ENCODE assay signal across 20 mouse cellular contexts in the genomic region with DNA sequence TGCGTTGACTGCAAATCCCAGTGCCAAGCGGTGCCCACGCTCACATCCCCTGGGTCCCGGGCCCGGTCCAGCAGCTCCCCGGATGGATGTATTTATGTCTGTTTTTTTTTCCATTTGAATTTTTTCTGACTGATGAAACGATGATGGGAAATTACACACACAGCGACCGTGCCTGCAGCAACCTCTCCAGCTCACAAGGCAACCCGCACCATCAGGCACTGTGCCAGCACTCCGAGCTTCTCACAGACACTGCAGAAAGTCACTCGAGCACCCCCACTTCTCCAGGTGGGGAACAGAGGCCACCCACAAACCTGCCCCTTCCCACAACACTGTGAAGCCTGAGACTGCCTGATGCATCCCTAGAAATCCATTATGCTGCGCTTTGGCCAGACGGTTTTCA. TPM values are rescaled to one million over a fixed set of nuclear protein-coding genes. Genes with fewer than 3 reads are reported as not detected.
DNase-seq lines count a peak whose midpoint lies in the region; ATAC-seq lines count a peak whose summit lies in the region.
"Had no signal": no experiment of that assay in that cellular context is flagged by ENCODE, and none has a peak within 500 bp of the region (broad histone marks: within the 10 kb centered on the region; RNA-seq: fewer than 3 reads in every experiment).

No protein-coding gene starts in this region.

- H3K27ac ChIP-seq in hindbrain, embryonic 15.5 days (replicated peaks) = 0 out of 2 replicates have a peak overlapping the region, but pooled peaks have one; percentile 12
- H3K27ac ChIP-seq in hindbrain, embryonic 16.5 days (ENCODE audit: low read depth, low read length) = no peak overlapping the region
- H3K27ac ChIP-seq: forebrain, embryonic 15.5 days; limb, embryonic 13.5 days; midbrain, embryonic 12.5 days; neural tube, embryonic 15.5 days; stomach, postnatal 0 days had no signal

- 46% methylated on average over 14 of the region's 14 CpGs for WGBS in hindbrain, embryonic 15.5 days
- 52% methylated on average over 14 of the region's 14 CpGs for WGBS in hindbrain, embryonic 16.5 days

- DNase-seq in testis, postnatal 10 days (ENCODE audit: low spot score) = peak; percentile 56
- no peak for DNase-seq in testis, postnatal 14 days (ENCODE audit: low spot score)
- DNase-seq in cerebellum, adult 9-11 months = peak; percentile 66
- DNase-seq in layer of hippocampus, adult 9-10 months (ENCODE audit: low spot score) = no peak
- DNase-seq in kidney, postnatal 4 days = no peak
- DNase-seq: adrenal gland, adult 2 months; gastrocnemius, postnatal 14 days; heart, postnatal 10 days; kidney, adult 9 months; lung, postnatal 14 days; retina, postnatal 1 day had no signal

- H3K4me1 ChIP-seq in hindbrain, embryonic 15.5 days (replicated peaks) = peaks cover 34% of the 10 kb centered on the region
- H3K4me1 ChIP-seq in hindbrain, embryonic 16.5 days (ENCODE audit: control insufficient read depth, insufficient read depth, low read depth, low read length) = peaks cover 18% of the 10 kb centered on the region

- no peak overlapping the region for H3K9ac ChIP-seq in hindbrain, embryonic 15.5 days
- H3K9ac ChIP-seq in hindbrain, embryonic 16.5 days (ENCODE audit: low read depth, low read length) = no peak overlapping the region
- H3K9ac ChIP-seq: forebrain, embryonic 15.5 days; limb, embryonic 13.5 days; midbrain, embryonic 12.5 days; neural tube, embryonic 15.5 days had no signal

- ATAC-seq in hindbrain, embryonic 15.5 days (ENCODE audit: low FRiP score, low read depth) = no peak
- no peak for ATAC-seq in hindbrain, embryonic 16.5 days
- ATAC-seq: forebrain, embryonic 15.5 days had no signal

- no peaks in the 10 kb centered on the region for H3K36me3 ChIP-seq in hindbrain, embryonic 15.5 days
- no peaks in the 10 kb centered on the region for H3K36me3 ChIP-seq in hindbrain, embryonic 16.5 days (ENCODE audit: control insufficient read depth, insufficient read depth, low read length)
- H3K36me3 ChIP-seq: forebrain, embryonic 15.5 days; limb, embryonic 13.5 days; midbrain, embryonic 12.5 days; neural tube, embryonic 15.5 days had no signal

- no peak overlapping the region for H3K4me3 ChIP-seq in hindbrain, embryonic 15.5 days
- H3K4me3 ChIP-seq in hindbrain, embryonic 16.5 days (ENCODE audit: low read length) = no peak overlapping the region
- H3K4me3 ChIP-seq: forebrain, embryonic 15.5 days; limb, embryonic 13.5 days; midbrain, embryonic 12.5 days; neural tube, embryonic 15.5 days had no signal

- H3K4me2 ChIP-seq in hindbrain, embryonic 15.5 days = no peak overlapping the region
- H3K4me2 ChIP-seq in hindbrain, embryonic 16.5 days (ENCODE audit: low read length) = no peak overlapping the region
- H3K4me2 ChIP-seq: forebrain, embryonic 15.5 days; limb, embryonic 13.5 days; midbrain, embryonic 12.5 days; neural tube, embryonic 15.5 days had no signal

- H3K9me3 ChIP-seq in hindbrain, embryonic 15.5 days = no peaks in the 10 kb centered on the region
- H3K9me3 ChIP-seq in hindbrain, embryonic 16.5 days (ENCODE audit: control insufficient read depth, low read length) = no peaks in the 10 kb centered on the region
- H3K9me3 ChIP-seq: forebrain, embryonic 15.5 days; limb, embryonic 13.5 days; midbrain, embryonic 12.5 days; neural tube, embryonic 15.5 days had no signal

- 0 out of 2 replicates have a peak, but pooled peaks cover 7% of the 10 kb centered on the region for H3K27me3 ChIP-seq in hindbrain, embryonic 15.5 days
- peaks cover 10% of the 10 kb centered on the region for H3K27me3 ChIP-seq in hindbrain, embryonic 16.5 days (replicated peaks; ENCODE audit: control insufficient read depth, insufficient read depth, low read length)

RNA-seq across cellular contexts. Expression of a gene that starts 51.7 kb away (rescaled TPM):
- 35.9 and 47.3 TPM in 2 replicates for polyA plus RNA-seq in hindbrain, embryonic 15.5 days (2015; fragmentation: Nextera tagmentation; extraction: Ambion mirVana)
- polyA plus RNA-seq in hindbrain, embryonic 16.5 days (2015; fragmentation: Nextera tagmentation; extraction: Ambion mirVana) = 24.9 and 26.7 TPM in 2 replicates
- polyA plus RNA-seq: adrenal gland, adult 2 months; liver, embryonic 16.5 days; spleen, adult 2 months; stomach, postnatal 0 days had no signal

Comparison
In these comparisons a context has a peak if more than half of its experiments do, and no peak if none do; other contexts are left out.
1. DNase-seq: peak in testis, postnatal 10 days (single experiment) and cerebellum, adult 9-11 months (single experiment); none in testis, postnatal 14 days (single experiment), layer of hippocampus, adult 9-10 months (single experiment) and kidney, postnatal 4 days (0 of 2).